Mouse (Mus musculus) gonadal fat pad, adult 2 months (tissue): ENCODE measurements around the gene Fam133b. TPM values are rescaled to one million over a fixed set of nuclear protein-coding genes. Genes with fewer than 3 reads are reported as not detected.

Experiments used
- DNase-seq: peaks from one replicate; pipeline ENCODE4 v3.0.0-alpha.2; 2012; ENCODE audit warnings: low read depth
- polyA plus RNA-seq: library from polyadenylated mRNA; depleted of rRNA; stranded (reverse); fragments of >200 nt; gene quantifications from 2 replicates; pipeline ENCODE4 v1.2.3, GENCODE M21; 2012; rRNA removed

The Fam133b gene
- 9.0 and 9.7 TPM in 2 replicates for polyA plus RNA-seq

GRCm38 (mm10) chr5:3543629-3544479 is at the start of gene Fam133b:
Gene Fam133b (plus strand): TSS chr5:3543833.
- DNase-seq, result no peak

- DNase-seq, result no peak
Measured at GRCm38 (mm10) chr5:3493968-3494367, 49.7 kb upstream of the Fam133b start.

- no peak for DNase-seq
Measured at GRCm38 (mm10) chr5:3494452-3495187, 49.0 kb upstream of the Fam133b start.

GRCm38 (mm10) chr5:3497505-3497925 is 46.1 kb upstream of the Fam133b start:
- no peak for DNase-seq

- no peak for DNase-seq
Measured at GRCm38 (mm10) chr5:3500298-3500697, 43.3 kb upstream of the Fam133b start.

- DNase-seq, result no peak
Measured at GRCm38 (mm10) chr5:3500957-3501563, 42.6 kb upstream of the Fam133b start.

- DNase-seq, result no peak
Measured at GRCm38 (mm10) chr5:3501564-3502001, 42.0 kb upstream of the Fam133b start.

- DNase-seq, result no peak
Measured at GRCm38 (mm10) chr5:3502610-3503350, 40.9 kb upstream of the Fam133b start.

- DNase-seq, result no peak
Measured at GRCm38 (mm10) chr5:3503373-3503772, 40.3 kb upstream of the Fam133b start.

GRCm38 (mm10) chr5:3503836-3504323 is 39.8 kb upstream of the Fam133b start:
- no peak for DNase-seq

- DNase-seq, result no peak
Measured at GRCm38 (mm10) chr5:3504453-3504852, 39.2 kb upstream of the Fam133b start.

GRCm38 (mm10) chr5:3505553-3505952 is 38.1 kb upstream of the Fam133b start:
- no peak for DNase-seq

- DNase-seq, result no peak
Measured at GRCm38 (mm10) chr5:3508480-3509381, 34.9 kb upstream of the Fam133b start.

- DNase-seq, result no peak
Measured at GRCm38 (mm10) chr5:3509503-3509902, 34.1 kb upstream of the Fam133b start.

- DNase-seq, result no peak
Measured at GRCm38 (mm10) chr5:3511097-3511795, 32.4 kb upstream of the Fam133b start.

GRCm38 (mm10) chr5:3512584-3512983 is 31.0 kb upstream of the Fam133b start:
- no peak for DNase-seq

GRCm38 (mm10) chr5:3514901-3515311 is 28.7 kb upstream of the Fam133b start:
- no peak for DNase-seq

GRCm38 (mm10) chr5:3515477-3515876 is 28.2 kb upstream of the Fam133b start:
- no peak for DNase-seq

- DNase-seq, result no peak
Measured at GRCm38 (mm10) chr5:3516481-3517075, 27.1 kb upstream of the Fam133b start.
